12 mouse cellular contexts compared by ENCODE assay signal in the genomic region with DNA sequence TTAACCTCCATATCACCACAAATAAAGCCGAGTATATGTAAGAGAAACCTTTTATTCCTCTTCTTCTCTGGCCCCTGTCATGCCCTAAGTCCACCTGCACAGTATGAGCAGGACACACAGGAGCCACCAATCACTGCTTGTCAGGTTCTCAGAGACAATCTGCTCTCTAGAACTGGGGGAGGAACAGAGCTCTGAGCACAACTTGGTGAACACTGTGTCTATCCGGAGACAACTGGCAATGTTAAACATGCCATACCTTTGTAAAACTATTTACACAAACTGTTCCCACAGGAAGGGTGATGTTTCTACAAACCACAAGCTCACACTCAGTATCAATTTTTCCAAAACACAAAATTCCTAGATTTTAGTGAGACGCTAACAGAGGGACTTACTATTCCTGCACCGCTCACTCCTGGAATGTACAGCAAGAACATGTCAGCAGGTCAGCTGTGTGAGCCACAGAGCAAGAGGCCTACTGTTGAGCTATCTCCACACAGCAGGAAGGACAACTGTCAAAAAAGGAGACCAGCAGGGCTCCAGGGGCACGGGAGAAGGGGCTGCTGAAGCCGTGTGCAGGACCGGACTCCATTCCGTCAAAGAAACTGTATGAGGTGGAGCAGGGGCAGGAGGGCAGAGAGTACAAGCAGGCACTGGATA. TPM values are rescaled to one million over a fixed set of nuclear protein-coding genes. Genes with fewer than 3 reads are reported as not detected.
DNase-seq lines count a peak whose midpoint lies in the region; ATAC-seq and TF ChIP-seq lines count a peak whose summit lies in the region.
"Had no signal": no experiment of that assay in that cellular context is flagged by ENCODE, and none has a peak within 500 bp of the region (broad histone marks: within the 10 kb centered on the region; RNA-seq: fewer than 3 reads in every experiment).

No protein-coding gene starts in this region.

- ATAC-seq in limb, embryonic 15.5 days (ENCODE audit: insufficient number of reproducible peaks, low FRiP score, low TSS enrichment, low read depth): no peak
- ATAC-seq: forebrain, embryonic 16.5 days; midbrain, embryonic 16.5 days had no signal

- no peak overlapping the region for H3K4me3 ChIP-seq in gastrocnemius, adult 2 months
- no peak overlapping the region for H3K4me3 ChIP-seq in layer of hippocampus, adult 2 months
- H3K4me3 ChIP-seq in embryonic facial prominence, embryonic 10.5 days: no peak overlapping the region
- H3K4me3 ChIP-seq in limb, embryonic 15.5 days: no peak overlapping the region

- H3K36me3 ChIP-seq in embryonic facial prominence, embryonic 10.5 days (replicated peaks): no peaks in the 10 kb centered on the region
- H3K36me3 ChIP-seq in limb, embryonic 15.5 days: no peaks in the 10 kb centered on the region

- no peaks in the 10 kb centered on the region for H3K27me3 ChIP-seq in embryonic facial prominence, embryonic 10.5 days (replicated peaks; ENCODE audit: low read depth, poor library complexity, severe bottlenecking)
- no peaks in the 10 kb centered on the region for H3K27me3 ChIP-seq in limb, embryonic 15.5 days
- H3K27me3 ChIP-seq: Patski had no signal

- peaks cover 16% of the 10 kb centered on the region for H3K4me1 ChIP-seq in embryonic facial prominence, embryonic 10.5 days
- peaks cover 8% of the 10 kb centered on the region; the same call in 1 of the 2 replicates for H3K4me1 ChIP-seq in limb, embryonic 15.5 days

- DNase-seq in gastrocnemius, adult 2 months: no peak
- no peak for DNase-seq in gastrocnemius, adult 8-10 months (ENCODE audit: low spot score in 2 of 2)
- no peak for DNase-seq in layer of hippocampus, adult 2 months (ENCODE audit: low spot score in 2 of 2)
- no peak for DNase-seq in layer of hippocampus, adult 18-20 months (ENCODE audit: low spot score in 2 of 2)
- DNase-seq in embryonic facial prominence, embryonic 10.5 days (ENCODE audit: low spot score): no peak
- no peak for DNase-seq in right cerebral cortex, postnatal 10 days (ENCODE audit: low spot score in 2 of 2)
- no peak for DNase-seq in layer of hippocampus, postnatal 10 days (ENCODE audit: low spot score in 2 of 2)
- DNase-seq: cerebellum, postnatal 36 days had no signal

- H3K4me2 ChIP-seq in limb, embryonic 15.5 days: no peak overlapping the region

- intact Hi-C loops in gastrocnemius, adult 2 months (cut with DNase I): no loop called here

- H3K9me3 ChIP-seq in embryonic facial prominence, embryonic 10.5 days: no peaks in the 10 kb centered on the region
- no peaks in the 10 kb centered on the region for H3K9me3 ChIP-seq in limb, embryonic 15.5 days

- peak overlapping the region; percentile 81 for H3K27ac ChIP-seq in gastrocnemius, adult 2 months
- H3K27ac ChIP-seq in layer of hippocampus, adult 2 months: peak overlapping the region; percentile 32; the same call in 1 of the 2 replicates
- 0 out of 2 replicates have a peak overlapping the region, but pooled peaks have one; percentile 40 for H3K27ac ChIP-seq in embryonic facial prominence, embryonic 10.5 days (replicated peaks)
- H3K27ac ChIP-seq in limb, embryonic 15.5 days: peak overlapping the region; percentile 61

- no peak overlapping the region for H3K9ac ChIP-seq in limb, embryonic 15.5 days

- no peak for TF ChIP-seq CTCF in gastrocnemius, adult 2 months (IDR thresholded peaks at IDR 0.05)
- TF ChIP-seq CTCF in layer of hippocampus, adult 2 months (conservative IDR thresholded peaks at IDR 0.05): no peak

- 75% methylated on average over 8 of the region's 8 CpGs for WGBS in embryonic facial prominence, embryonic 10.5 days
- 66% methylated on average over 8 of the region's 8 CpGs for WGBS in limb, embryonic 15.5 days

RNA-seq across cellular contexts. Expression of gene Ehd4, which starts 25.0 kb away (rescaled TPM):
- 10 to 100 TPM; 19.5 to 31.7 TPM for total RNA-seq in gastrocnemius, adult 2 months (2021)
- 10 to 100 TPM; 19.2 to 29.3 (median 25.5) TPM for total RNA-seq in gastrocnemius, adult 8-10 months (2022)
- total RNA-seq in layer of hippocampus, adult 2 months (2021): 1 to 10 TPM; 5.4 to 7.6 TPM
- 1 to 10 TPM; 8.5 to 8.9 TPM for total RNA-seq in layer of hippocampus, adult 18-20 months (2021)
- polyA plus RNA-seq in embryonic facial prominence, embryonic 10.5 days (2016; fragmentation: Nextera tagmentation; extraction: Ambion mirVana): 25.9 and 26.3 TPM in 2 replicates
- polyA plus RNA-seq in limb, embryonic 15.5 days (2015; fragmentation: Nextera tagmentation; extraction: Ambion mirVana): 60.6 and 97.0 TPM in 2 replicates
- total RNA-seq in layer of hippocampus, postnatal 10 days (2021): 1 to 10 TPM; 7.5 to 8.3 TPM
